Mouse (Mus musculus): Measurements from ENCODE around the gene Gm19402. TPM values are rescaled to one million over a fixed set of nuclear protein-coding genes. Genes with fewer than 3 reads are reported as not detected.
"Not testable (repeated sequence)": the region's sequence is repeated elsewhere in the genome, so short reads cannot be mapped to it uniquely, and the experiment has no call there.

The Gm19402 gene
- not detected for total RNA-seq (2021)
- long read RNA-seq, experiment 1, partial matches to known transcripts: 0 of 4 reads
- long read RNA-seq, experiment 1, other reads (novel, unspliced or antisense): 0 of 4 reads
- long read RNA-seq, experiment 2: 0 reads

- DNase-seq (ENCODE audit: low spot score in 2 of 2): not testable (repeated sequence)
These were observed at the start of gene Gm19402 for GRCm38 (mm10) chr10:77690356-77690807. Gene Gm19402, minus strand, starts transcription at chr10:77690757.

- DNase-seq (ENCODE audit: low spot score in 2 of 2): no peak
These were observed 48.4 kb upstream of the Gm19402 start for GRCm38 (mm10) chr10:77738929-77739328.

GRCm38 (mm10) chr10:77735928-77736327 is 45.4 kb upstream of the Gm19402 start:
- DNase-seq (ENCODE audit: low spot score in 2 of 2): no peak

- DNase-seq (ENCODE audit: low spot score in 2 of 2): no peak
These were observed 38.7 kb upstream of the Gm19402 start for GRCm38 (mm10) chr10:77729241-77729640.

- DNase-seq (ENCODE audit: low spot score in 2 of 2): no peak
These were observed 37.7 kb upstream of the Gm19402 start for GRCm38 (mm10) chr10:77728280-77728679.

GRCm38 (mm10) chr10:77726186-77726585 is 35.6 kb upstream of the Gm19402 start, which contains the start of gene Gm10100:
Gene Gm10100, plus strand, starts transcription at chr10:77726486.
- no peak for DNase-seq (ENCODE audit: low spot score in 2 of 2)

- no peak for DNase-seq (ENCODE audit: low spot score in 2 of 2)
These were observed 34.3 kb upstream of the Gm19402 start for GRCm38 (mm10) chr10:77724855-77725254.

GRCm38 (mm10) chr10:77720299-77720698 is 29.7 kb upstream of the Gm19402 start, which contains the start of gene Krtap12-1:
Gene Krtap12-1, plus strand, starts transcription at chr10:77720599.
- DNase-seq (ENCODE audit: low spot score in 2 of 2): not testable (repeated sequence)

GRCm38 (mm10) chr10:77715507-77715906 is 24.9 kb upstream of the Gm19402 start, which contains the start of gene Gm10142:
Gene Gm10142, plus strand, starts transcription at chr10:77715807.
- DNase-seq (ENCODE audit: low spot score in 2 of 2): no peak

- DNase-seq (ENCODE audit: low spot score in 2 of 2): no peak
These were observed 23.2 kb upstream of the Gm19402 start for GRCm38 (mm10) chr10:77713734-77714133.

GRCm38 (mm10) chr10:77711157-77711556 is 20.6 kb upstream of the Gm19402 start, which contains the start of gene Gm10024:
Gene Gm10024, plus strand, starts transcription at chr10:77711457.
- not testable (repeated sequence) for DNase-seq (ENCODE audit: low spot score in 2 of 2)

GRCm38 (mm10) chr10:77709831-77710230 is 19.3 kb upstream of the Gm19402 start:
- no peak for DNase-seq (ENCODE audit: low spot score in 2 of 2)

- DNase-seq (ENCODE audit: low spot score in 2 of 2): no peak
These were observed 15.8 kb upstream of the Gm19402 start, which contains the start of gene Gm10272 for GRCm38 (mm10) chr10:77706326-77706725. Gene Gm10272, plus strand, starts transcription at chr10:77706626.

- DNase-seq (ENCODE audit: low spot score in 2 of 2): no peak
These were observed 6.6 kb upstream of the Gm19402 start, which contains the start of gene Gm9508 for GRCm38 (mm10) chr10:77697133-77697532. Gene Gm9508, minus strand, starts transcription at chr10:77697233.

- no peak for DNase-seq (ENCODE audit: low spot score in 2 of 2)
These were observed 3.5 kb downstream of the Gm19402 start for GRCm38 (mm10) chr10:77687021-77687420.

GRCm38 (mm10) chr10:77685895-77686664 is 4.5 kb downstream of the Gm19402 start, which contains the start of gene Tspear:
Gene Tspear, plus strand, starts transcription at chr10:77686569.
- no peak for DNase-seq (ENCODE audit: low spot score in 2 of 2)

- DNase-seq (ENCODE audit: low spot score in 2 of 2): no peak
These were observed 6.4 kb downstream of the Gm19402 start for GRCm38 (mm10) chr10:77684181-77684580.

GRCm38 (mm10) chr10:77682994-77683393 is 7.6 kb downstream of the Gm19402 start:
- no peak for DNase-seq (ENCODE audit: low spot score in 2 of 2)

GRCm38 (mm10) chr10:77677562-77677961 is 13.0 kb downstream of the Gm19402 start:
- no peak for DNase-seq (ENCODE audit: low spot score in 2 of 2)

- DNase-seq (ENCODE audit: low spot score in 2 of 2): no peak
These were observed 16.8 kb downstream of the Gm19402 start for GRCm38 (mm10) chr10:77673765-77674164.

GRCm38 (mm10) chr10:77671519-77671918 is 19.0 kb downstream of the Gm19402 start:
- no peak for DNase-seq (ENCODE audit: low spot score in 2 of 2)

- no peak for DNase-seq (ENCODE audit: low spot score in 2 of 2)
These were observed 19.8 kb downstream of the Gm19402 start for GRCm38 (mm10) chr10:77670710-77671109.
